Mouse (Mus musculus) spleen, adult 2 months (tissue): Measurements from ENCODE around the gene Ppp1r9b.

ENCODE experiments used
- CTCF ChIP-seq: fragments of 200-500 bp; IDR thresholded peaks from 2 replicates; pipeline ENCODE4 v1.5.1; 2011; ENCODE audit warnings: mild to moderate bottlenecking, inconsistent platforms; ENCODE audit not compliant: insufficient read depth, insufficient read length, insufficient replicate concordance; ENCODE audit errors: extremely low read depth
- POLR2A ChIP-seq: fragments of 200-500 bp; IDR thresholded peaks from 2 replicates; pipeline ENCODE4 v1.6.1; 2011; ENCODE audit warnings: low read depth, low read length, inconsistent platforms

- TF ChIP-seq POLR2A (no peak), CTCF (no peak)
Observed at GRCm38 (mm10) chr11:94943054-94943453, 47.8 kb upstream of the Ppp1r9b start.
